Mouse (Mus musculus) left cerebral cortex, adult 9 months (tissue): Measurements from ENCODE around the gene Hmcn2.

Source experiments
- DNase-seq, 2 experiments: peaks; one replicate each; pipeline ENCODE4 v3.0.0; 2022; ENCODE audit warnings: low spot score in 2 of 2

The Hmcn2 gene

DNA sequence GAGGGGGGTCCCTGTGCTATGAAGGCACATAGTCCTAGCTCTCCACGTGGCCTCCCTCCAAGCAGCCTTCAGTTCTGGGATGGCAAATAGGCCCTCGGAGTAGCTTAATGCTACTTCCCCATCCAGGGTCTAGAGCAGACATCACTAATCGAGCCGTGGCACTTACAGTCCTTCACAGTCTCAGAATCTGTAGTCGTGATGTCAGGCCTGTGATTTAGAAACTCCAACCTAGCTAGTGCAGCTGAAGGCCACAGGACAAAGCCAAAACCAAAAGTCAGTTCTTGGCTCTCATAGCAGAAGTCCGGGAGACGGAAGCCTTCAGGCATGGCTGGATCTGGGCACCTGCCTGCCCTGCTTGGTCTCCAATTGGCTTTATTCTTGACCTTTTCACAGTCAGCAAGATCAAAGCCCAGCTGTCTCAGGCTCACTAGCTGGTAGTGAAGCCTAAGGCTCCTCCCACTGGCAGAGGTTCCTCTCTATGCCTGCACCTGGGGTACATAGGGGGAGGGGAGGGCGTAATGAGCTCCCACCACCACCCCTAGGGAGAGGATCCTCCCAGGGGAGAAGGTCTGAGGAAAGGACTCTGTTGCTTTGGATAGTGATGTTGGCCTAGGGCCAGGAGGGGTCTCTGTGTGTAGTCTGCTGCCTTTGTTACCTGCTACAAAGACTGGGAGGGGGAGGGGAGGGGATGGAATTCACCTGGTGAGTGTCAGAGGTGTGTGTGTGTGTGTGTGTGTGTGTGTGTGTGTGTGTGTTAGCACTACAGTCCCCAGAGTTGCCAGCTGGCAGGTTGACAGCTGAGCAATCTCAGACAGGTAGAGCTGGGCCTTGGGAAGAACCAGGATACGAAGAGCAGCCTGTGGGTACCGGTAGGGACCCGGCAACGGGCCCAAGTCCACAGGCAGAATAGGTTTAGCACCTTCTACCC, 163.3 kb downstream of the Hmcn2 start:
- DNase-seq = no peak

GRCm38 (mm10) chr2:31482914-31483575, 168.8 kb downstream of the Hmcn2 start:
- DNase-seq = peak; percentile 47 to 90

DNA sequence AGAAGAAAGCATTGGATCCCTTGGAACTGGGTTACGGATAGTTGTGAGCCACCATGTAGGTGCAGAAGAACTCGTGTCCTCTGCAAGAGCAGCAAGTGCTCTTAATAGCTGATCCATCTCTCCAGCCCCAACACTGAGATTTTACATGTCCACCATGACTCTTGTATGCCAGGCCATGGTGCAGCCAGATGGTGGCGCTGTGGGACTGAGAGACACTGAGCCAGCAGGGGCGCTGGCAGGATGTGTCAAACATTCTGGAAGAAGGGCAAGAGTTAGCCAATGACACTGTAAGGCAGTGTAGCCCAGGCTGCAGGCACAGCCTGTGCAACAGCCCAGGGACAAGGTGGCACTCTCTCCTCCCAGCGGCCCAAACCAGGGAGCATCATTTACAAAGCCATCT, 170.0 kb downstream of the Hmcn2 start:
- peak in 1 of 2 experiments; percentile 66 for DNase-seq

- no peak for DNase-seq
Observed at GRCm38 (mm10) chr2:31489166-31489565, 175.0 kb downstream of the Hmcn2 start.

DNA sequence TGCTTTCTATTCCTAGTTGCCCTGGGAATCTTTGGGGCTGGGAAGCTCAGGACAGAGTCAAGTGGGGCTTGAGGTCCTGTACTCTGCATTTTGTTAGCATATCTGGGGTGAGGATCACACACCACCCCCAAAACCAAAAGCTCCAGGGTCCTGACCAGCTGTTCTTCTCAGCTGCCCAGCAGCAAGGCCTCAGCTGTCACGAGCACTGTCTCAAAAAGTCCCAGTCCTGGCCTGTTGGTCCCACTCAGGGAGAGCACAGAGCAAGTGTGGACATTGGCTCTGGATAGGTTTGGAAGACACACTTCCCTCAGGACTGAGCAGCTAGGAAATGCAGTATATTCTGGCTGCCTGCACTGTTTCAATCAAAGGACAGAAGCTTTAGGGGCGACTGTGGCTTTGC, 176.3 kb downstream of the Hmcn2 start:
- no peak for DNase-seq

DNA sequence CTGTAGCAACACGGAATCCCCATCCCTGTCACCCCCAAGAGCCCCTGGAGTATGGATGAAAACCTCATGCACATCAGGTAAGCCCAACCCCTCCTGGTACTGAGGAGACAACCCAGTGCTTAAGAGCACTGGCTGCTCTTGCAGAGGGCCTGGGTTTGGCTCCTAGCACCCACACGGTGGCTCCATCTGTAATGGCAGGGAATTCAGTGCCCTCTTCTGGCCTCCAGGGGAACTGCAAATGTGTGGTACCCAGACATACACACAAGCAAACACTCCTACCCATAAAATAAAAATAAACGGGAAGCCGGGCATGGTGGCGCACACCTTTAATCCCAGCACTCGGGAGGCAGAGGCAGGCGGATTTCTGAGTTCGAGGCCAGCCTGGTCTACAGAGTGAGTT, 178.1 kb downstream of the Hmcn2 start:
- no peak for DNase-seq

DNA sequence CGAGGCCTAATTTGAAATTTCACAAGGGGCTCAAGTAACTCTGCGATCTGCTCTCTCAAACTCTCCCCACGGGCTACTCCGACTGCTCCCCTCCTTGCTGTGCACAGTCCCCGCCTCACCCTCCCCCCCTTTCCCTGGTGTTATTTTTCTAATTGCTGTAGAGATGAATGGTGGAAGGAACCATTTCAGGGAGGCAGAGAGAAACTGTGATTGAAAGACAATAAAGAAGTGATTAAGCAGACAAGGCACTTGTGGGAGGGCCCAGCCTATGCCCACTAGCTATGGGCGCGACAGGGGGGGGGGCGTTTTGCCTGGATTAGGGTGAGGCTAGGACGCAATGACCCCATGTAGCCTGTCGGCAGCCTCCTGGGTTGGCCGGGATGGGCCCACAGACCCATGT, 179.0 kb downstream of the Hmcn2 start:
- DNase-seq = no peak

DNA sequence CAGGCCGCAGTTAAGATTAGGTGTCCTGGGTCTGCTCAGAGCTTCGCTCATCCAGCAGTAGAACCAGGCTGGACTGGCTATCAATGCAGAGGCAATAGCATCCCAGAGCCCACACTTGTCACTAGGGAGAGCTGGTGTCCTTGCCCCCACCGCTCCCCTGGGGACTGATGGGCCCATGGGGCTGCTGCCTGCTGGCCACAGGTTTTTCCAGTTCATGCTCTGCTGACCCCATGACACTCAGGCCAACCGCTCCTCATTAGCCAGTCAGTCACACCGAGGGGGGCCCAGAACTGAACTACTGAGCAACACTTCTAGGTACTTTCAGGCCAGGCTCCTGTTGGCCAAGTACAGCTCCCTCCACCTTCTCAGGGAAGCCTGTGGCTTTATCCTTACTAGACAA, 180.1 kb downstream of the Hmcn2 start:
- DNase-seq = no peak

DNA sequence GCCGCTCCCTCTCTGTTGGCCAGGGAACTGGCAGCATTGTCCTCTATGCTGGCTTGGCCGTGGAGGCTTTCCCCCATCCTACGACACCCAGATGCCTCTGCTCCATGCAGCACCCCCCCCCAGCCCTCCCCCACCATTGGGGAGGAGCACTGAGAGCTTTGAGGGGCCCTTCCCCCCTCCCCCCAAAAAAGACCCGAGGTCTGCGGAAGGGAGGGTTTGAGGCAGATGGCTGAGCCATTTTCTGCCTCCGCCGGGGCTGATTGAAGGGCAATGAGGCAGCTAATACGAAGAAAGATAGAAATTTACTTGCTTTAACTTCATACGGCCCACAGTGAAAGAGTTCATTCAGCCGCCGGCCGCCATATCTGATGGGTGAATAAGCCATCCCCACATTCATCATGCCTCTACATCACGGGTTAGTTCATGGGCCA, 180.8 kb downstream of the Hmcn2 start:
- no peak for DNase-seq

DNA sequence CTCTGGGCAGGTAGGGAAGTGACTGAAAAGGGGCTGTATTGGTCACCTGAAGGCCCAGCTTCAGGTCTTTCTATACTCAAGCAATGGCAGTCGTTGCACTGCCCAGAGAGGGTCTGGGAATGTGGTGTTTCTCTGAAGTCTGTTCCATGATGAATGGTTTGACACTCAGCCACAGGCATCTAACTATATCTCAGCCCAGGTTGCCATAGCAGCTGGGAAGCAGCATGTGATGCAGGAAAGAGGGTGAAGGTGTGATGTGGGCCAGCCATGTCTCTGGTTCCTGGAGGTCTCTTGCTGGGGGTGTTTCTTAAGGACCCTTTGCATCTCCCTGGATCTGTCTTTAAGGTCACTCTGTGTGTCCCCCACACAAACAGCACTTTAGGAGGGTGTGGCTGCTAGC, 181.9 kb downstream of the Hmcn2 start:
- DNase-seq = no peak

- no peak for DNase-seq
Observed at GRCm38 (mm10) chr2:31497113-31497512, 182.9 kb downstream of the Hmcn2 start.

DNA sequence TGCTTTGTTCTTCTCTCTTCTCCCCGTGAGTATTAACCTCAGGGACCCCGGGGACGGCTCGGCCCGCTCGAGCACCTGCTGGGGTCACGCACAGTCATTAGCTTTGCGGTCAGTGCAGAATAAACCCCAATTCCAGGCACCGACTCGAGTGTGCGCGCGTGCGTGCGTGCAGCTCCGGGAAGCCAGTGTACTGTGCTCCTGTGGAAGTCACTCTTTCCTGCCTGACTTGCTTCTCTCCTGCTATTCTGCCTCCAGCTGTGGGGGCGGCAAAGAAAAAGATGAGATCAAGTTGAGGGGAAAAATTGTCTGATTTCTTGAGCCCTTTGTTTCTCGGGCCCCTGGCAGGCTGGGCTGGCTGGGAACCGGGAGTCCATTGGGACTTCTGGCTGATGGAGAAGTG, 183.4 kb downstream of the Hmcn2 start:
- DNase-seq = peak in 1 of 2 experiments; percentile 14

DNA sequence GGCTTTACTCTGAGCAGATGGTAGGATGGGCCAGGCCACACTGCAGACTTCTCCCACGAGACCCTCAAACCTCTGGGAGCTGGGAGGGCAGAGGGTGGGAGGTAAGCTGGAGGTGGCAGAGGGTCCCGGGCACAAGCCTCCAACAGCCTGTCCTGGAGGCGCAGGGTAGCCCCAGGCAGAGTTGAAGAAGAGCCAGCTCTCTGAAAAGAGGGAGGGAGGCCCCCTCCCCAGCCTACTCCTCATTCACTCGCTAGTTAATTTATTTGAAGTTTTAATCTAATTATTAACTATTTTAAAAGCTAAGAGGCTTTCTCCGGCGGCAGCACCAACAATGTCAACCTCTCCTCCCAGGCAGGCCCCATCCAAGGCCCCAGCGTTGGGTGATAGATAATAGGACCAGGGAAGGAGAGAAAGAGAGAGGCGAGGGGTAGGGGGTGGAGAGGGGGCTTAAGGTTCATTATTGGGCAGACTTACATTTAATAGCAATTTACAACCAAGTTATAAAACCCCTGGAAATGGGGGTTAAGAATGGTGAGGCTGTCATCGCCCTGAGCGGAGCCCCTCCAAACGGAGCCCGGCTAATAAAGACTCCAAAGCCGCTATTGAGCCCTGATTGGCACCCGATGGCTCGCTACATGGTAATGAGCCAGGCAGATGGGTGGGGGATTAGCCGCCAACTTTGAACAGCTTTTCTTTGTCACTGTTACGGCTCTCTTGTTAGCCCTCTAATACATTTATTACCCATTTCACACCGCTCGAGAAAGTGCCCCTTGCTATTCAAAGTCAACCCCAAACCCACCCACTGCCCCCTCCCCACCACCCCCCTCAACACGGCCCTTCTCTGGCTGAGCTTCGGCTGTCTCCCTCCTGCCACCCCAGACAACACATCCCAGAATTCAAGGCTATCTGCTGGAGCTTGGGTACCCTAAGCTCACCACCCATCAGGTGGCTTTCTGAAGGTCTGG, 185.4 kb downstream of the Hmcn2 start:
- no peak for DNase-seq

GRCm38 (mm10) chr2:31500292-31501204, 186.3 kb downstream of the Hmcn2 start:
- DNase-seq = no peak

DNA sequence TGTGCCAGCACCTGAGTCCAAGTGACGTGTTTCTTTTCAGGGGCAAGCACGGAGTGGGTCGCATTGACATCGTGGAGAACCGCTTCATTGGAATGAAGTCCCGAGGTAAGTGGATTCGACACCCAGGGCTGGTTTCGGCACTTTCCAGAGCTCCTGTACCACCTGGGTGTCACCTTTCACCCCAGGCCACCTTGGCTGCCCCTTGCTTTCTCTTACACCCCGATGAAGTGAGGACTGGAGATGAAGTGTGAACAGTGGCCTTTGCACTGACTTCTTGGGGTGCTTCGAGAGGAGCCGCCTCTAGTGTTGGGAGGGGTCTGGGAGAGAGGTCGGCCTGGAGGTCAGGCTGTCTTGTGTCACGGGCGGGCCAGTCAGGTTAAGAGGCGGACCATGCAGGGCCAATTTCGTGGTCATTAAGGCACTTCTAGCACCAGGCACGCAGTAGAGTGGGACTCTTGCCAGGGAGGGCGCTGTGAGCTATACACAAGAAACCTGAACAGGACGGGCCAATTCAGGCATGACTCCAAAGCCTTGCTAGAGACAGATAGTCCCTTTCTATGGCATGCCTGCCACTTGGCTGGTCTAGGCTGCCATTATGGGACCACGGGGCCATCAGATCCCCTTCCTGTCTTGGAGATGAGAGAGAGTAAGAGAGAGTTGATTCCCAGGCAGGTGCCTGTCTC, 187.4 kb downstream of the Hmcn2 start:
- no peak for DNase-seq

DNA sequence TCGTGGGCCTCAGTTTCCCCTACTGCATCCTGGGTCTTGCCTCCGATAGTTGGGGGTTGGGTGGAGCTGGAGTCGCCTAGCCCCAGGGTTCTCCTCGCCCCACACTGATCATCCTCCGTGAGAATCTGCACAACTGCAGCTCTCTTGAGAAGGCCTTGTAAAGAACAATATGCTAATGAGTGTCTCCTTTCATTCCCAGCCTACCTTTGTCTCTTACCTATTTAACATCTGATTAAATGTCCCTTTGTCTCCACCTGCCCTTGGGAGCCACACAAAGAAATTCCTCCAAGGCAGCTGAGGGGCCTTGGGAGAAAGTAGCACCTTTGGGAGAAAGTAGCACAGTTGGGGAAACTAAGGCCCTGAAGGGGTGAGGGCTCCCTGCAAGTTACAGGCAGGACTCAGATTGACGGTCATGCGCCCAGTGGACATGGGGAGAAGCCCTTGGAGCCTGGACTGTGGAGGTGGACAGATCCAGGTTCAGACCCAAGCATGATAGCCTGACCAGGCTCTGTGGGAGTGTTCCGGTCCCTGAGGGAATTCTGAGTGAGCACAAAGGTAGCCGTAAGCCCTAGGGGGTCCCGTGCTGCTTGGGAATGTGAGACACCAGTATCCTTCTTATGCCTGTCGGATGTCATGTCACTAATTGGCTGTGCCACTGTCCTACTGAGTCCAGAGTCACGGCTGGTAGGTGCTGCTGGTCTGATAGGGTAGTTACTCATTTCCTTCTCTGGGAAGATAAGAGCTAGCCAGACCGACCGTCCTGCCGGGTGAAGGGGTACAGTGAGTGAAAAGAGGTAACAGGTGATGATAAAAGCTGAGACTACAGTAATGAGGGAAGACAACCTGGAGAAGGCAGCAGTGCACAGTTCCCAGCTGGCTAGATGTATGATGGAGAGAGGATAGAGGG, 188.7 kb downstream of the Hmcn2 start:
- no peak for DNase-seq

DNA sequence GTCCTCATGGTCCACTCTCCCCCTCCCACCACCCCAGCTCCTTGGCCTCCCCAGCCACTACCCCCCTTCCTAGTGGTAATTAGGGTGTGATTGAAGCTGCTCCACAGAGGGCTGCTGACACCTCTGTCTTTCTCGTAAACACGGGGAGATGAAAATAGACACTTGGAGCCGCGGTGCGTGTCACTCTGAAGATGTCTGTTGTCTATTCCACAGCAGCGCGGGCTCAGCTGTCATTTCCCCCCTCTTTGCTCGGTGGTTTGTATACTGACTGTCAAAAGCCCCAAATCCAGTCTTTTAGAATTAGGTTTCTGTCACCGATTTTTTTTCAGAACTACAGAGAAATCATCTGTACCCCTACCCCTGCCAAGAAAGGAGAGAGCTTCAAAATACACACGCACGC, 191.3 kb downstream of the Hmcn2 start:
- DNase-seq = no peak

GRCm38 (mm10) chr2:31508851-31509250, 194.6 kb downstream of the Hmcn2 start:
- no peak for DNase-seq
